Mouse (Mus musculus) small intestine, adult 2 months (tissue): ENCODE measurements around the gene Sirt4. TPM values are rescaled to one million over a fixed set of nuclear protein-coding genes. Genes with fewer than 3 reads are reported as not detected.

Experiments
- H3K27ac ChIP-seq: fragments of 200-500 bp; 2 replicates; pipeline ENCODE4 v1.5.1; 2012; ENCODE audit warnings: low read depth, low read length, control low read depth, inconsistent platforms; ENCODE audit not compliant: insufficient read depth
- H3K27me3 ChIP-seq: fragments of 200-500 bp; 2 replicates; pipeline ENCODE4 v1.6.1; 2012; ENCODE audit warnings: mild to moderate bottlenecking, moderate library complexity, low read length, inconsistent platforms; ENCODE audit not compliant: control insufficient read depth, insufficient read depth
- H3K36me3 ChIP-seq: fragments of 200-500 bp; 2 replicates; pipeline ENCODE4 v1.6.1; 2012; ENCODE audit warnings: mild to moderate bottlenecking, low read length, control low read depth, inconsistent platforms; ENCODE audit not compliant: control insufficient read depth, insufficient read depth
- H3K4me1 ChIP-seq: fragments of 200-500 bp; 2 replicates; pipeline ENCODE4 v1.6.1; 2012; ENCODE audit warnings: low read length, inconsistent platforms, mixed read lengths; ENCODE audit not compliant: control insufficient read depth, insufficient read depth, insufficient read length
- H3K4me3 ChIP-seq: fragments of 200-500 bp; 2 replicates; pipeline ENCODE4 v1.5.1; 2012; ENCODE audit warnings: low read depth, mild to moderate bottlenecking, control low read depth, inconsistent platforms, low read length, moderate library complexity
- CTCF ChIP-seq: fragments of 200-500 bp; IDR thresholded peaks from 2 replicates; pipeline ENCODE4 v1.5.1; 2012; ENCODE audit warnings: low read depth, mild to moderate bottlenecking, control low read depth, inconsistent platforms, low read length, moderate library complexity, mixed read lengths; ENCODE audit not compliant: insufficient replicate concordance, insufficient read length; ENCODE audit errors: extremely low read depth
- POLR2A ChIP-seq: fragments of 200-500 bp; IDR thresholded peaks from 2 replicates; pipeline ENCODE4 v1.6.1; 2012; ENCODE audit warnings: low read depth, mild to moderate bottlenecking, control low read depth, inconsistent platforms, low read length, moderate library complexity
- WGBS: fragments of 180-500 bp; shearing (Covaris S2); methylation state at CpG from one replicate; pipeline ENCODE4 v1.1.7; 2018; 5-methylcytosine and 5-hydroxymethylcytosine counted together
- polyA plus RNA-seq: library from polyadenylated mRNA; depleted of rRNA; stranded (reverse); fragments of >200 nt; gene quantifications from 2 replicates; pipeline ENCODE4 v1.2.3, GENCODE M21; 2012

Sirt4 gene
- polyA plus RNA-seq, 1 experiment: 13.6 TPM

DNA sequence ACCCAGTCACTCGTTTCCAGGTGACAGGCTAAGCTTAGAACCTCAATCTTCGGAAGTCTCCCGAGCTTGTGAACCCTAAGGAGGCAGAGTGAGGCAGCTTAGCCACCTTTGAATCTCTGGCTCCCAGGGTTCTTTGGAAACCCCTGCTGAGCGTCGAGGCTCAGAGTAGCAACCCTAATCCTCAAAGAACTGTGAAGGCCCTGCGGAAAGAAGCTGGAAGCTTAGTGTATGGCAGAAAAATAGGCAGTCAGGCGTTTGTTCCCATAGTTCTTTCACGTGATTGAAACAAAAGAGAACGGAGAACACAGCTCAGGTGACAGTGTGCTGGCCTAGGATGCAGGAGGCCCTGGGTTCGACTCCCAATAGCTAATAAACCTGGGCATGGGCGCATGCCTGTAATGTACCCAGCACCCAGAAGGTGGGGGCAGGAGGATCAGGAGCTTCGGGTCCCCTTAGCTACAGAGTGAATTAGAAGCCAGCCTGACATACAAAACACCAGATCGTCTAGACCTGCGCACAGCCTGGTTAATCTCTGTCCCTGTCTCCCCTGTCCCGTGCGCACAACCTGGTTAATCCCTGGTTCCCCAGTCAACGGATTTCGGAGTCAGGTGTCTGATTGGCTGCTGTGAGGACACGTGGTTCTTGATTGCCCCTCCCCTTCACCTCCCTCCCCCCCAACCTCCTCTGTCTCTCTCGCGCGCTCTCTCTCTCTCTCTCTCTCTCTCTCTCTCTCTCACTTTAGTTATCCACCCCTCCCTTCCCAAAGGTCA, 9.0 kb downstream of the Sirt4 start:
- peaks cover 9% of the 10 kb centered on the region for H3K36me3 ChIP-seq
- 24% methylated on average over 22 of the region's 22 CpGs for WGBS
- H3K27ac ChIP-seq: no peak overlapping the region
- TF ChIP-seq CTCF (no peak), POLR2A (no peak)
- H3K27me3 ChIP-seq: no peaks in the 10 kb centered on the region; the same call in 1 of the 2 replicates
- peaks cover 3% of the 10 kb centered on the region for H3K4me1 ChIP-seq
- H3K4me3 ChIP-seq: peak overlapping the region; percentile 55

DNA sequence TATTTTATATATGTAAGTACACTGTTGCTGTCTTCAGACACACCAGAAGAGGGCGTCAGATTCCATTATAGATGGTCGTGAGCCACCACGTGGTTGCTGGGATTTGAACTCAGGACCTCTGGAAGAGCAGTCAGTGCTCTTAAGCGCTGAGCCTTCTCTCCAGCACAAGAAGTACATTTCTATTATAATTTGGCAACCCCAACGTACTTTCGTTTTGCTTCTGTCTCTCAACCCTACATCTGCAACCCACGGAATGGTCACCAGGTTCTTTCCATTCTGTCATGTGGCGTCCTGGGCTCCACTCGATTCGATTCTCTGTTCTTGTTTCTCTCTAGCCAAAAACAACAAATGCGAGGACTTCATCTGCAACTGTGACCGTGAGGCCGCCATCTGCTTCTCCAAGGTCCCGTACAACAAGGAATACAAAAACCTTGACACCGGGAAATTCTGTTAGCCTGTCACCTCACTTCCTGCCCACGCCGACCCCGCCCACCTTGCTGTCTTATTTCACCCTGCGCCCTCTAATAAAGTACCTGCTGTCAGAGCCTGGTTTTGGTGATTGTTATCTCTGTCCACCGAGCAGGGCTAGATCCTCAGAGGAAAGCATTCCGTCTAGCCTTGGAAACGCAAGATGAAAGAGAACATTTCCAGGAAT, 10.2 kb downstream of the Sirt4 start:
- Histone ChIP-seq H3K4me3 (peak overlapping the region; percentile 37), H3K36me3 (peaks cover 2% of the 10 kb centered on the region), H3K4me1 (peaks cover 3% of the 10 kb centered on the region; the same call in 1 of the 2 replicates), H3K27ac (no peak overlapping the region), H3K27me3 (no peaks in the 10 kb centered on the region; the same call in 1 of the 2 replicates)
- WGBS: 50% methylated on average over 22 of the region's 22 CpGs
- no peak for TF ChIP-seq CTCF
- TF ChIP-seq POLR2A: no peak

DNA sequence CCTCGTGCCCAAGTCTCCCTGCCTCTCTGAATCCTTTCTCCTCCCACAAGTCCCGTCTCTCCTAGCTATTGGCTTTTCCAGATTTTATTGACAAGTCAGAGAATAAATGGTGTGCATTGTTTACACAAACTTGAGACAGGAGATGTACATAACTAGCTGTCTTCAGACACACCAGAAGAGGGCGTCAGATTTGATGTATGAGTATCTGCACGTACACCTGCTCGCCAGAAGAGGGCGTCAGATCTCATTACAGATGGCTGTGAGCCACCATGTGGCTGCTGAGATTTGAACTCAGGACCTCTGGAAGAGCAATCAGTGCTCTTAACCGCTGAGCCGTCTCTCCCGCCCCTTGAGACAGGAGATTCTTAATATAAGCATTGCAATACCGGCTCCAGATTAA, 11.3 kb downstream of the Sirt4 start:
- H3K4me1 ChIP-seq: peaks cover 3% of the 10 kb centered on the region; the same call in 1 of the 2 replicates
- no peak overlapping the region for H3K27ac ChIP-seq
- peaks cover 2% of the 10 kb centered on the region; the same call in 1 of the 2 replicates for H3K36me3 ChIP-seq
- TF ChIP-seq POLR2A (no peak), CTCF (peak; percentile 16; the same call in 1 of the 2 replicates)
- no peaks in the 10 kb centered on the region; the same call in 1 of the 2 replicates for H3K27me3 ChIP-seq
- H3K4me3 ChIP-seq: no peak overlapping the region
- 62% methylated on average over 10 of the region's 10 CpGs for WGBS

GRCm38 (mm10) chr5:115470766-115471531, 13.6 kb downstream of the Sirt4 start:
- H3K27ac ChIP-seq: no peak overlapping the region
- H3K4me1 ChIP-seq: peaks cover 3% of the 10 kb centered on the region; the same call in 1 of the 2 replicates
- H3K27me3 ChIP-seq: no peaks in the 10 kb centered on the region; the same call in 1 of the 2 replicates
- no peak overlapping the region for H3K4me3 ChIP-seq
- TF ChIP-seq POLR2A (no peak), CTCF (peak; percentile 61; the same call in 1 of the 2 replicates)
- no peaks in the 10 kb centered on the region for H3K36me3 ChIP-seq
- 31% methylated on average over 20 of the region's 20 CpGs for WGBS

DNA sequence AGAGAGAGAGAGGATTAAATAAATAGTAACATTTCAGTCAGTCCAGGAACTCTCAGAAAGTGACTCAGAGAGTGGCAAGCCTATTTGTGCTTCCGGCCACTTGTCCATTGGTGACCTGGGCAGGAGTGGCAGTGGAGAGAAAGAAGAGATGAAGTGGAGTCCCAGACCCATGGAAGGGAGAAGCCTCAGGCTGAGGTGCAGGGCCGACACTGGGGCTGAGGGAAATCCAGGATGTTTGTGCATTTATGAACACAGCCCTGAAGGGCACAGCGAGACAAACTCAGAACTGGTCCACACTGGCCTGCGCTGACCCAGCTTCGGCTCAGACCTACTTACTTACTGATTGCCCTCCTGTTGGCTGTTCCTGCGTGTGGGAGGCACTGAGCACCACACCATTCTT, 14.7 kb downstream of the Sirt4 start:
- no peak overlapping the region for H3K4me3 ChIP-seq
- WGBS: 88% methylated on average over 6 of the region's 6 CpGs
- peaks cover 3% of the 10 kb centered on the region; the same call in 1 of the 2 replicates for H3K4me1 ChIP-seq
- no peaks in the 10 kb centered on the region; the same call in 1 of the 2 replicates for H3K27me3 ChIP-seq
- no peak for TF ChIP-seq CTCF
- TF ChIP-seq POLR2A: no peak
- no peak overlapping the region for H3K27ac ChIP-seq
- H3K36me3 ChIP-seq: no peaks in the 10 kb centered on the region

GRCm38 (mm10) chr5:115465642-115466420, 18.7 kb downstream of the Sirt4 start, which contains the start of gene Pla2g1b:
Gene Pla2g1b, plus strand, starts transcription at chr5:115466262.
- no peak for TF ChIP-seq CTCF
- TF ChIP-seq POLR2A: no peak
- 23% methylated on average over 9 of the region's 9 CpGs for WGBS
- Histone ChIP-seq H3K27me3 (no peaks in the 10 kb centered on the region; the same call in 1 of the 2 replicates), H3K36me3 (no peaks in the 10 kb centered on the region), H3K4me3 (no peak within 1 kb of the TSS), H3K4me1 (no peaks in the 10 kb centered on the region), H3K27ac (no peak within 1 kb of the TSS)
